ENCODE assay signal across 28 mouse cellular contexts in genomic region chr12:29849936-29850335, GRCm38 (mm10).
DNase-seq lines count a peak whose midpoint lies in the region; ATAC-seq and TF ChIP-seq lines count a peak whose summit lies in the region.
"Had no signal": no experiment of that assay in that cellular context is flagged by ENCODE, and none has a peak within 500 bp of the region (broad histone marks: within the 10 kb centered on the region; RNA-seq: fewer than 3 reads in every experiment).

No protein-coding gene starts in this region.

- intact Hi-C loops in left cerebral cortex, adult 2 months (cut with DNase I): no loop called here

- H3K27ac ChIP-seq in forebrain, embryonic 15.5 days (replicated peaks): peak overlapping the region; percentile 17; the same call in 1 of the 2 replicates
- no peak overlapping the region for H3K27ac ChIP-seq in forebrain, embryonic 16.5 days (ENCODE audit: low read length)
- 0 out of 2 replicates have a peak overlapping the region, but pooled peaks have one; percentile 4 for H3K27ac ChIP-seq in left cerebral cortex, adult 2 months
- H3K27ac ChIP-seq: embryonic facial prominence, embryonic 13.5 days; forebrain, embryonic 12.5 days; heart, embryonic 13.5 days; kidney, postnatal 0 days; limb, embryonic 12.5 days; liver, embryonic 12.5 days; neural tube, embryonic 12.5 days had no signal

- peaks cover 35% of the 10 kb centered on the region for H3K36me3 ChIP-seq in forebrain, embryonic 15.5 days
- H3K36me3 ChIP-seq in forebrain, embryonic 16.5 days (ENCODE audit: control insufficient read depth, insufficient read depth): peaks cover 28% of the 10 kb centered on the region; the same call in 1 of the 2 replicates
- H3K36me3 ChIP-seq: embryonic facial prominence, embryonic 13.5 days; forebrain, embryonic 12.5 days; heart, embryonic 13.5 days; limb, embryonic 12.5 days; liver, embryonic 12.5 days had no signal

- ATAC-seq in forebrain, embryonic 15.5 days (replicated peaks): no peak
- no peak for ATAC-seq in forebrain, embryonic 16.5 days
- ATAC-seq: liver, embryonic 12.5 days had no signal

- WGBS in forebrain, embryonic 15.5 days: 78% methylated on average over 3 of the region's 3 CpGs
- 79% methylated on average over 3 of the region's 3 CpGs for WGBS in forebrain, embryonic 16.5 days

- H3K27me3 ChIP-seq in forebrain, embryonic 15.5 days: no peaks in the 10 kb centered on the region
- no peaks in the 10 kb centered on the region for H3K27me3 ChIP-seq in forebrain, embryonic 16.5 days (replicated peaks; ENCODE audit: control insufficient read depth, insufficient read depth, low read length)
- H3K27me3 ChIP-seq: embryonic facial prominence, embryonic 13.5 days; forebrain, embryonic 12.5 days; heart, embryonic 13.5 days; limb, embryonic 12.5 days; liver, embryonic 12.5 days; neural tube, embryonic 12.5 days had no signal

- no peak for DNase-seq in left cerebral cortex, adult 2 months (ENCODE audit: extremely low spot score in 1 of 2, low spot score in 2 of 2)
- DNase-seq in left cerebral cortex, adult 9 months (ENCODE audit: low spot score in 2 of 2): no peak
- peak; percentile 32 for DNase-seq in cerebellum, adult 8-10 months
- DNase-seq in cerebellum, postnatal 36 days: peak; percentile 43 to 59
- no peak for DNase-seq in urinary bladder, postnatal 36 days (ENCODE audit: low spot score in 2 of 2)
- no peak for DNase-seq in thymus, postnatal 0 days (ENCODE audit: low spot score)
- DNase-seq: adrenal gland, postnatal 10 days; embryo, embryonic 11 days; gastrocnemius, postnatal 14 days; heart, adult 18-20 months; heart, postnatal 14 days; kidney, adult 2 months; lung, adult 2 months; lung, postnatal 14 days; right cerebral cortex, postnatal 25 days; spleen, adult 18-20 months; thymus, postnatal 36 days had no signal

- H3K4me2 ChIP-seq in forebrain, embryonic 15.5 days (replicated peaks): no peak overlapping the region
- H3K4me2 ChIP-seq in forebrain, embryonic 16.5 days (ENCODE audit: low read length): no peak overlapping the region
- H3K4me2 ChIP-seq: embryonic facial prominence, embryonic 13.5 days; forebrain, embryonic 12.5 days; heart, embryonic 13.5 days; limb, embryonic 12.5 days; liver, embryonic 12.5 days; midbrain, embryonic 11.5 days; neural tube, embryonic 12.5 days had no signal

- H3K4me3 ChIP-seq in forebrain, embryonic 15.5 days: no peak overlapping the region
- H3K4me3 ChIP-seq in forebrain, embryonic 16.5 days (replicated peaks; ENCODE audit: low read length): no peak overlapping the region
- H3K4me3 ChIP-seq in left cerebral cortex, adult 2 months: no peak overlapping the region
- H3K4me3 ChIP-seq: embryonic facial prominence, embryonic 13.5 days; erythroblast, embryonic 14.5 days; forebrain, embryonic 12.5 days; heart, embryonic 13.5 days; limb, embryonic 12.5 days; liver, embryonic 12.5 days; neural tube, embryonic 12.5 days had no signal

- no peak overlapping the region for H3K9ac ChIP-seq in forebrain, embryonic 15.5 days (replicated peaks)
- H3K9ac ChIP-seq in forebrain, embryonic 16.5 days (replicated peaks; ENCODE audit: low read depth, low read length): no peak overlapping the region
- H3K9ac ChIP-seq: embryonic facial prominence, embryonic 13.5 days; forebrain, embryonic 12.5 days; heart, embryonic 13.5 days; limb, embryonic 12.5 days; liver, embryonic 12.5 days; neural tube, embryonic 12.5 days had no signal

- no peaks in the 10 kb centered on the region for H3K9me3 ChIP-seq in forebrain, embryonic 15.5 days
- H3K9me3 ChIP-seq in forebrain, embryonic 16.5 days (ENCODE audit: control insufficient read depth, low read length): no peaks in the 10 kb centered on the region
- H3K9me3 ChIP-seq: embryonic facial prominence, embryonic 13.5 days; forebrain, embryonic 12.5 days; heart, embryonic 13.5 days; limb, embryonic 12.5 days; liver, embryonic 12.5 days; neural tube, embryonic 12.5 days had no signal

- TF ChIP-seq CTCF in left cerebral cortex, adult 2 months (IDR thresholded peaks at IDR 0.05): no peak

- peaks cover 11% of the 10 kb centered on the region for H3K4me1 ChIP-seq in forebrain, embryonic 15.5 days
- peaks cover 7% of the 10 kb centered on the region for H3K4me1 ChIP-seq in forebrain, embryonic 16.5 days (replicated peaks; ENCODE audit: control insufficient read depth, insufficient read depth, low read length)
- H3K4me1 ChIP-seq: embryonic facial prominence, embryonic 13.5 days; forebrain, embryonic 12.5 days; heart, embryonic 13.5 days; limb, embryonic 12.5 days; liver, embryonic 12.5 days; neural tube, embryonic 12.5 days had no signal

Comparison
In these comparisons a context has a peak if more than half of its experiments do, and no peak if none do; other contexts are left out.
1. DNase-seq: peak in cerebellum, adult 8-10 months (single experiment) and cerebellum, postnatal 36 days (2 of 2); none in left cerebral cortex, adult 2 months (0 of 2), left cerebral cortex, adult 9 months (0 of 2), urinary bladder, postnatal 36 days (0 of 2) and thymus, postnatal 0 days (single experiment).